Mouse (Mus musculus): ENCODE measurements around the gene Olfr1113. TPM values are rescaled to one million over a fixed set of nuclear protein-coding genes. Genes with fewer than 3 reads are reported as not detected.
"Not testable (repeated sequence)": the region's sequence is repeated elsewhere in the genome, so short reads cannot be mapped to it uniquely, and the experiment has no call there.

Gene Olfr1113
- not detected in 2 replicates for polyA plus RNA-seq (2012; rRNA removed)

GRCm38 (mm10) chr2:87208670-87209069, at the start of gene Olfr1113:
TSS of gene Olfr1113 (plus strand) at chr2:87208970.
- TF ChIP-seq POLR2A (IDR thresholded peaks at IDR 0.05; ENCODE audit: extremely low read depth, insufficient read depth, low read length): no peak
- no peak for TF ChIP-seq CTCF (IDR thresholded peaks at IDR 0.05; ENCODE audit: extremely low read depth, insufficient read depth, low read length)
- Histone ChIP-seq H3K4me1 (ENCODE audit: control insufficient read depth, insufficient read depth, low read length) (no peaks in the 10 kb centered on the region), H3K4me3 (ENCODE audit: insufficient read depth, low read length) (no peak within 1 kb of the TSS), H3K27ac (ENCODE audit: insufficient read depth, low read length) (no peak within 1 kb of the TSS)

GRCm38 (mm10) chr2:87167731-87168130, 41.0 kb upstream of the Olfr1113 start:
- H3K27ac ChIP-seq (ENCODE audit: insufficient read depth, low read length); H3K4me3 ChIP-seq (ENCODE audit: insufficient read depth, low read length); H3K4me1 ChIP-seq (ENCODE audit: control insufficient read depth, insufficient read depth, low read length): not testable (repeated sequence)

GRCm38 (mm10) chr2:87187498-87187897, 21.3 kb upstream of the Olfr1113 start, which contains the start of gene Olfr1112:
TSS of gene Olfr1112 (plus strand) at chr2:87187798.
- no peak within 1 kb of the TSS for H3K4me3 ChIP-seq (ENCODE audit: insufficient read depth, low read length)
- TF ChIP-seq POLR2A (IDR thresholded peaks at IDR 0.05; ENCODE audit: extremely low read depth, insufficient read depth, low read length) (no peak), CTCF (IDR thresholded peaks at IDR 0.05; ENCODE audit: extremely low read depth, insufficient read depth, low read length) (no peak)
- H3K27ac ChIP-seq (ENCODE audit: insufficient read depth, low read length): no peak within 1 kb of the TSS
- H3K4me1 ChIP-seq (ENCODE audit: control insufficient read depth, insufficient read depth, low read length): no peaks in the 10 kb centered on the region

- no peak for TF ChIP-seq POLR2A (IDR thresholded peaks at IDR 0.05; ENCODE audit: extremely low read depth, insufficient read depth, low read length)
- TF ChIP-seq CTCF (IDR thresholded peaks at IDR 0.05; ENCODE audit: extremely low read depth, insufficient read depth, low read length): no peak
- H3K27ac ChIP-seq (ENCODE audit: insufficient read depth, low read length): no peak within 1 kb of the TSS
- no peaks in the 10 kb centered on the region for H3K4me1 ChIP-seq (ENCODE audit: control insufficient read depth, insufficient read depth, low read length)
Observed at GRCm38 (mm10) chr2:87247713-87248112, 38.9 kb downstream of the Olfr1113 start, which contains the start of gene Olfr1115. TSS of gene Olfr1115 (plus strand) at chr2:87248013.

More at GRCm38 (mm10) chr2:87247713-87248112, 38.9 kb downstream of the Olfr1113 start, which contains the start of gene Olfr1115:
- H3K4me3 ChIP-seq (ENCODE audit: insufficient read depth, low read length): no peak within 1 kb of the TSS

Other genes with a start within 250 kb of the Olfr1113 start
- not detected in 2 replicates for gene Olfr1099, start 248.3 kb upstream of the Olfr1113 start, polyA plus RNA-seq (2012; rRNA removed)
- not detected in 2 replicates for gene Olfr1100, start 229.0 kb upstream of the Olfr1113 start, polyA plus RNA-seq (2012; rRNA removed)
- gene Olfr1101, start 217.7 kb upstream of the Olfr1113 start, polyA plus RNA-seq (2012; rRNA removed): not detected in 2 replicates
- not detected in 2 replicates for gene Olfr1102, start 210.6 kb upstream of the Olfr1113 start, polyA plus RNA-seq (2012; rRNA removed)
- gene Olfr1104, start 181.9 kb upstream of the Olfr1113 start, polyA plus RNA-seq (2012; rRNA removed): not detected in 2 replicates
- not detected in 2 replicates for gene Olfr1105, start 172.4 kb upstream of the Olfr1113 start, polyA plus RNA-seq (2012; rRNA removed)
- gene Olfr1106, start 156.7 kb upstream of the Olfr1113 start, polyA plus RNA-seq (2012; rRNA removed): not detected in 2 replicates
- not detected in 2 replicates for gene Olfr1107, start 133.2 kb upstream of the Olfr1113 start, polyA plus RNA-seq (2012; rRNA removed)
- not detected in 2 replicates for gene Olfr1109, start 113.0 kb upstream of the Olfr1113 start, polyA plus RNA-seq (2012; rRNA removed)
- gene Olfr259, start 94.4 kb upstream of the Olfr1113 start, polyA plus RNA-seq (2012; rRNA removed): not detected in 2 replicates
- gene Olfr1110, start 68.7 kb upstream of the Olfr1113 start, polyA plus RNA-seq (2012; rRNA removed): not detected in 2 replicates
- not detected in 2 replicates for gene Olfr1111, start 56.3 kb upstream of the Olfr1113 start, polyA plus RNA-seq (2012; rRNA removed)
- not detected in 2 replicates for gene Olfr1112, start 21.2 kb upstream of the Olfr1113 start, polyA plus RNA-seq (2012; rRNA removed)
- not detected in 2 replicates for gene Olfr1115, start 39.0 kb downstream of the Olfr1113 start, polyA plus RNA-seq (2012; rRNA removed)
- not detected in 2 replicates for gene Olfr1116, start 58.6 kb downstream of the Olfr1113 start, polyA plus RNA-seq (2012; rRNA removed)
- gene Olfr1118, start 98.6 kb downstream of the Olfr1113 start, polyA plus RNA-seq (2012; rRNA removed): not detected in 2 replicates
- gene Olfr1120, start 145.8 kb downstream of the Olfr1113 start, polyA plus RNA-seq (2012; rRNA removed): not detected in 2 replicates
- not detected in 2 replicates for gene Olfr1121, start 160.9 kb downstream of the Olfr1113 start, polyA plus RNA-seq (2012; rRNA removed)
- gene Olfr1122, start 176.9 kb downstream of the Olfr1113 start, polyA plus RNA-seq (2012; rRNA removed): not detected in 2 replicates
- gene Olfr1123, start 207.7 kb downstream of the Olfr1113 start, polyA plus RNA-seq (2012; rRNA removed): not detected in 2 replicates
- not detected in 2 replicates for gene Olfr1124, start 221.3 kb downstream of the Olfr1113 start, polyA plus RNA-seq (2012; rRNA removed)
- gene Olfr1126, start 245.0 kb downstream of the Olfr1113 start, polyA plus RNA-seq (2012; rRNA removed): not detected in 2 replicates

Measured in cortical plate, adult 2 months (tissue).